Mouse (Mus musculus) hindbrain, embryonic 10.5 days (tissue): ENCODE results near the gene Gm6993. TPM values are rescaled to one million over a fixed set of nuclear protein-coding genes. Genes with fewer than 3 reads are reported as not detected.

Experiments used
- DNase-seq: peaks from one replicate; pipeline ENCODE4 v3.0.0-alpha.2; 2017; ENCODE audit warnings: low spot score
- H3K27ac ChIP-seq: fragments of 300-500 bp; sonication (generic); 2 replicates; pipeline ENCODE4 v1.5.1; 2016; ENCODE audit warnings: mild to moderate bottlenecking, moderate library complexity
- H3K27me3 ChIP-seq: fragments of 300-500 bp; sonication (generic); 2 replicates; pipeline ENCODE4 v1.6.1; 2016; ENCODE audit warnings: mild to moderate bottlenecking; ENCODE audit not compliant: poor library complexity, insufficient read depth, severe bottlenecking
- H3K36me3 ChIP-seq: fragments of 300-500 bp; sonication (generic); 2 replicates; pipeline ENCODE4 v1.6.1; 2016; ENCODE audit warnings: mild to moderate bottlenecking, moderate library complexity
- H3K4me1 ChIP-seq: fragments of 300-500 bp; sonication (generic); replicated peaks from 2 replicates; pipeline ENCODE4 v1.6.1; 2016; ENCODE audit warnings: mild to moderate bottlenecking
- H3K4me3 ChIP-seq: fragments of 300-500 bp; sonication (generic); 2 replicates; pipeline ENCODE4 v1.5.1; 2016; ENCODE audit warnings: mild to moderate bottlenecking, moderate library complexity
- H3K9me3 ChIP-seq: fragments of 300-500 bp; sonication (generic); 2 replicates; pipeline ENCODE4 v1.6.1; 2016; ENCODE audit warnings: mild to moderate bottlenecking, moderate library complexity
- WGBS: fragments of 180-500 bp; shearing (Covaris S2); methylation state at CpG from one replicate; pipeline ENCODE4 v1.1.7; 2016; 5-methylcytosine and 5-hydroxymethylcytosine counted together
- polyA plus RNA-seq: library from polyadenylated mRNA; unstranded; fragments of >200 nt; fragmentation: Nextera tagmentation; extraction: Ambion mirVana; gene quantifications from 2 replicates; pipeline ENCODE4 v1.2.1, GENCODE M21; 2016

Gm6993 gene
- polyA plus RNA-seq, 1 experiment from 2014 or later, result not detected

DNA sequence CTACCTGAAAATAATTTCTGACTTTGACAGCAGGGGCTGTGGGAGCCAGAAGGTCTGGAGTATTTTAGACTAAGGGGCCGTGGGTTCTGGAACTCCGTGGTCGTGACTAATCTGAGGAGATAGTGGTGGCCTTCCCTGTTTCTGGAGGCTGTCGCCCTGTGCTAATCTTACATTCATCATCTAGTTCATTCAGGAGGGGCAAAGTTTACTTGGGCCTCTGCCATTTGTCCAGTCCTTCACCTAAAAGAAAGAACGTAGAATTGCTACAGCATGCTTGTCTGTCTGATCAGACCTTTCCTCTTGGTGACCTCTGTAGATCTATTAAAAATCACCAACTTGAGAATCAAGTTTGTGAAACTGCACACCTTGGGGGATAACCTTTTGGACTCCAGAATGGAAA is 41.7 kb downstream of the Gm6993 start:
- DNase-seq, result no peak
- H3K36me3 ChIP-seq, result peaks cover 7% of the 10 kb centered on the region; the same call in 1 of the 2 replicates
- H3K4me3 ChIP-seq, result no peak overlapping the region
- no peaks in the 10 kb centered on the region for H3K27me3 ChIP-seq
- no peaks in the 10 kb centered on the region for H3K9me3 ChIP-seq
- 91% methylated on average over 5 of the region's 5 CpGs for WGBS
- H3K27ac ChIP-seq, result no peak overlapping the region
- H3K4me1 ChIP-seq, result no peaks in the 10 kb centered on the region

DNA sequence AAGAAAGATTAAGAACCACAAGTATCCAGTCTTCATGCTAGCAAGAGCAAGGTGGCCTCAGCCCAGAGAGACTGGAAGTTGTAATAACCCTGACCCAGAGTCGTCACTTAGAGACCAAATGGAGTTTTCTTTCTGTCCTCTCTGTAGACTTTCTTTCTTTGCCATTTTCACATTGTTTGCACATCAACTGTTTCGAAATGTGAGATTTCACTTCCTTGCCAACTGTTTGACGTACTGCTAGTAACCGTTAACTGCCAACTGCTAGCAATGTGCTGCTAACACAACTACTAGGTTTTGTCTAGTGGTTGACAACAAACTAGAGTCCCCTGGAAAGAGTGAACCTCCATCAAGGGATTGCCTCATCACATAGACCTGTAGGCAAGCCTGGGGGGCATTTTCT is 42.6 kb downstream of the Gm6993 start:
- H3K9me3 ChIP-seq, result no peaks in the 10 kb centered on the region

DNA sequence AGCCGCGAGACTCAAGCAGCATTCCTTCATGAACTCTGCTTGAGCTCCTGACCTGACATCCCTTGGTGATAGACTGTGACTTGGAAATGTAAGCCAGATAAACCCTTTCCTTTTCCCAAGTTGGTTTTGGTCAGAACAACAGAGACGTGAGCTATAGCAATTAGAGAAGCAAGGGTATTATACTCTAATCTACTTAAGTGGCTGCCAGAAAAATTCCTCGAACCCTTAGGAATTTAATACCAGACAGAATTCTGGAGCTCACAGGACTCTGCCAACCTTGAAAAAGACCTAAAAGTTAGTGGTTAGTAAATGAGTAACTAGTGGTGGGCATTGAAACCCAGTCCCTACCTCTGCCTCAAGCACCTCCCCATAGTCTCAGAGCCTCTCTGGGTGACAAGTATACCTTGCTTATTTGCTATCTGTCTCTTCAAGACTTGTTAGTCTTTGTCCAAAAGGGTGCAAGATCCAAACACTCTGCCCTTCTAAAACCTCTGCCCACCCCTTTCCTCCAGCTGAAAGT is 43.1 kb downstream of the Gm6993 start:
- Histone ChIP-seq H3K9me3 (no peaks in the 10 kb centered on the region), H3K36me3 (0 out of 2 replicates have a peak, but pooled peaks cover 6% of the 10 kb centered on the region), H3K4me1 (no peaks in the 10 kb centered on the region), H3K27ac (no peak overlapping the region), H3K27me3 (no peaks in the 10 kb centered on the region), H3K4me3 (no peak overlapping the region)
- whole genome bisulfite sequencing, result 92% methylated on average over 4 of the region's 4 CpGs
- no peak for DNase-seq

More for the DNA sequence above, 42.6 kb downstream of the Gm6993 start:
- WGBS, result 95% methylated on average over 4 of the region's 4 CpGs
- no peaks in the 10 kb centered on the region for H3K4me1 ChIP-seq
- no peak overlapping the region for H3K4me3 ChIP-seq
- no peak for DNase-seq
- peaks cover 6% of the 10 kb centered on the region; the same call in 1 of the 2 replicates for H3K36me3 ChIP-seq
- H3K27ac ChIP-seq, result no peak overlapping the region
- no peaks in the 10 kb centered on the region for H3K27me3 ChIP-seq

GRCm38 (mm10) chr12:31289046-31289445 is 48.5 kb downstream of the Gm6993 start:
- Histone ChIP-seq H3K36me3 (peaks cover 14% of the 10 kb centered on the region), H3K4me3 (no peak overlapping the region), H3K4me1 (peaks cover 5% of the 10 kb centered on the region; the same call in 1 of the 2 replicates), H3K27me3 (no peaks in the 10 kb centered on the region), H3K27ac (no peak overlapping the region), H3K9me3 (no peaks in the 10 kb centered on the region)
- DNase-seq, result no peak
- 91% methylated on average over 10 of the region's 10 CpGs for WGBS

Other genes starting within 250 kb of the Gm6993 start
- gene Fam110c, start 166.9 kb upstream of the Gm6993 start, polyA plus RNA-seq, result 0.30 and 0.31 TPM in 2 replicates
- gene Lamb1, start 24.5 kb downstream of the Gm6993 start, polyA plus RNA-seq, result 21.8 and 23.7 TPM in 2 replicates
- 115 and 129 TPM in 2 replicates for gene Dld, start 110.7 kb downstream of the Gm6993 start, polyA plus RNA-seq
- gene Slc26a3, start 150.1 kb downstream of the Gm6993 start, polyA plus RNA-seq, result 0.07 TPM in 1 of 2 replicates, not detected in the other